Mouse (Mus musculus) stomach, embryonic 16.5 days (tissue): ENCODE measurements at regions not wholly inside any gene's neighbourhood (a gene's known extent, or its start where the extent isn't known, plus 50 kb on each side); places are given as distances from the start of the nearest gene placed in this dataset.

Experiments
- ATAC-seq: fragments of 200-750 bp; cut with Nextera tagmentation; 2 replicates; pipeline ENCODE4 v1.8.0; 2017; ENCODE audit warnings: moderate number of reproducible peaks, moderate TSS enrichment; ENCODE audit not compliant: insufficient read depth, low FRiP score
- H3K27ac ChIP-seq: fragments of 300-500 bp; sonication (generic); 2 replicates; pipeline ENCODE4 v1.5.1; 2014; ENCODE audit warnings: low read length
- H3K27me3 ChIP-seq: fragments of 300-500 bp; sonication (generic); 2 replicates; pipeline ENCODE4 v1.6.1; 2014; ENCODE audit warnings: low read length, control low read depth, mixed read lengths; ENCODE audit not compliant: control insufficient read depth, insufficient read depth
- H3K36me3 ChIP-seq: fragments of 300-500 bp; sonication (generic); 2 replicates; pipeline ENCODE4 v1.6.1; 2014; ENCODE audit warnings: low read length; ENCODE audit not compliant: control insufficient read depth, insufficient read depth
- H3K4me1 ChIP-seq: fragments of 300-500 bp; sonication (generic); 2 replicates; pipeline ENCODE4 v1.6.1; 2014; ENCODE audit warnings: low read length, control low read depth, mixed read lengths; ENCODE audit not compliant: control insufficient read depth, insufficient read depth
- H3K4me2 ChIP-seq: fragments of 300-500 bp; sonication (generic); 2 replicates; pipeline ENCODE4 v1.6.1; 2014; ENCODE audit warnings: low read depth, low read length, mixed read lengths
- H3K4me3 ChIP-seq: fragments of 300-500 bp; sonication (generic); replicated peaks from 2 replicates; pipeline ENCODE4 v1.5.1; 2014; ENCODE audit warnings: mild to moderate bottlenecking, low read length
- H3K9ac ChIP-seq: fragments of 300-500 bp; sonication (generic); 2 replicates; pipeline ENCODE4 v1.6.1; 2014; ENCODE audit warnings: low read length
- H3K9me3 ChIP-seq: fragments of 300-500 bp; sonication (generic); replicated peaks from 2 replicates; pipeline ENCODE4 v1.6.1; 2016; ENCODE audit warnings: low read length, control low read depth; ENCODE audit not compliant: control insufficient read depth
- WGBS: fragments of 180-500 bp; shearing (Covaris S2); extraction: QIAGEN DNeasy Blood & Tissue Kit; methylation state at CpG from one replicate; pipeline ENCODE4 v1.1.7; 2014; 5-methylcytosine and 5-hydroxymethylcytosine counted together

DNA sequence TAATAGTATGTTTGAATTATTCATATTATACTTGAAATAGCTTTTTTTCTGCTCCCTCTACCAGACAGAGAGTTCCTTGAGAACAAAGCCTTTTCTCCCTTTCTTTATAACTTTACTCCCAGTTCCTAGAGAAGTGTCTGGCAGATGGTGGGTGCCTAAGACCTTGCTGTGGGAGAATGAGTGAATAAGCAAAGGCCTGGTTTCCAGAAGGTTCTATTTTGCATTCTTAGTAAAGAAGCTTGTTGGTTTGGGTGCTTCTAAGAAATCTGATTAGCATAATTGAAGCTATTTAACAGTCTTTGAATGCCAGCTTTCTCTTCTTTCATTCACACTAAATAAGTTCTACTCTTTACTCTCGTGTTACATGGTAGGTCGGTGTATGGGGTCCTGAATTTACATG, 1104.2 kb downstream of the Gsdmc2 start:
- H3K4me3 ChIP-seq, result no peak overlapping the region
- no peak for ATAC-seq
- no peak overlapping the region for H3K9ac ChIP-seq
- no peak overlapping the region for H3K27ac ChIP-seq
- WGBS, result 73% methylated on average over 2 of the region's 2 CpGs
- H3K36me3 ChIP-seq, result no peaks in the 10 kb centered on the region
- no peaks in the 10 kb centered on the region for H3K4me1 ChIP-seq
- no peaks in the 10 kb centered on the region for H3K9me3 ChIP-seq
- H3K4me2 ChIP-seq, result no peak overlapping the region
- no peaks in the 10 kb centered on the region for H3K27me3 ChIP-seq

DNA sequence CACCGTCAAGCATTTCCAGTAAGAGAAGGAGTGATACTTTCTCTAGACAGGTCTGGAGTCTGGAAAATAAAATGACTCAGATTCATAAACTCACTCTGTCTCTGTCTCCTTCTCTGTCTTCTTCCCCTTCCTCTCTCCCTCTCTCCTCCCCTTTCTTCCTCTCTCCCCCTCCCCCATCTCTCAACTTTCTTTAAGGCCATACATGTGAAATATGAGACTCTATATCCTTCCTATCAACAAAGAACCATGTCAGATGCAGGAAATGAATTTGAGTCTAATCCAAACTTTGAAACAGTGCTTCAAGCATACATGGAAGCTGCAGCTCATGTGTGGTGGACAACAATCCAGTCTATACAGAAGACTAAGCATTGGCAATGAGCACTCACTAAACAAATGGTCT, 1109.6 kb downstream of the Gsdmc2 start:
- Histone ChIP-seq H3K27me3 (no peaks in the 10 kb centered on the region), H3K4me1 (no peaks in the 10 kb centered on the region), H3K4me3 (no peak overlapping the region), H3K4me2 (no peak overlapping the region), H3K9ac (no peak overlapping the region), H3K36me3 (no peaks in the 10 kb centered on the region), H3K9me3 (no peaks in the 10 kb centered on the region), H3K27ac (no peak overlapping the region)
- WGBS, result 46% methylated on average over 1 of the region's 1 CpGs
- no peak for ATAC-seq

DNA sequence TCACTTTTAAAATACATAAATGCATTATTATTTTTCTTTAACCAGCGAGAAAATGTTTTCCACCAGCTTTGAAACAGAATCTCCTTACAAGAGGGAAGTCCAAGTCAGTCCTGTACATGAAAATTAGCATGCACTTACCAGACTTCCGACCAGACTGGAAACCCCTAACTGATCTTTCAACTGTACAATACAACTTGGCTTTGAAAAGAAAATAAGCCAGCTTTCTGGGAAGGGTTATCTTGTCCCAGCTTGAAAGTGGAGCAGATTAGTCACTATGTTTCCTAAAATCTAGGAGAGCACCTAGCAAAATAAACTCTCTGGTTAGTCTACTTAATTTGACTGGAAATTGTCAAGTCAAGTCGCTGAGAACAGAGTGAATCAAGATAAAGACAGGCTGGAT, 1110.1 kb downstream of the Gsdmc2 start:
- Histone ChIP-seq H3K4me2 (no peak overlapping the region), H3K36me3 (no peaks in the 10 kb centered on the region), H3K27ac (no peak overlapping the region), H3K27me3 (no peaks in the 10 kb centered on the region), H3K4me1 (no peaks in the 10 kb centered on the region), H3K9me3 (no peaks in the 10 kb centered on the region), H3K4me3 (no peak overlapping the region), H3K9ac (no peak overlapping the region)
- ATAC-seq, result no peak
- 67% methylated on average over 3 of the region's 3 CpGs for WGBS

DNA sequence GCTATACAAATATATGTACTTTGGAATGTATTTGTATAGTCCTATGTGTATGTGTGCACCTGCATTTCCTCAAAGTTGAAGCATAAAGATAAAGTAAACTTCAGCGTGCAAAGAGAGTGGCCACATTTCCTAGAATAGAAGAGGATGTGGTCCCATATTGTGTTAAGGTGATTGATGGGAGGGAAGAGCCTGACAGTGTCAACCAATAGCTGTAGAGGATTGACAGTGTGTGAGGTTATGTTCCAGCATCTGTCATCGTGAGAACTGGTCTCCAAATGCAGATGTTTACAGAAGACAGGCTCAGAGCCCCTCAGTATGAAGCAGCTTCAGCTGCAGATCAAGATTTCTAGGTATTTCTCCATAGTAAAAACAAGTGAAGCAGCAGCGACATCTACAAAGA, 1114.5 kb downstream of the Gsdmc2 start:
- Histone ChIP-seq H3K9ac (no peak overlapping the region), H3K27ac (no peak overlapping the region), H3K4me3 (no peak overlapping the region), H3K4me2 (no peak overlapping the region), H3K27me3 (no peaks in the 10 kb centered on the region), H3K4me1 (no peaks in the 10 kb centered on the region), H3K9me3 (no peaks in the 10 kb centered on the region), H3K36me3 (no peaks in the 10 kb centered on the region)
- WGBS, result 39% methylated on average over 3 of the region's 3 CpGs
- no peak for ATAC-seq

DNA sequence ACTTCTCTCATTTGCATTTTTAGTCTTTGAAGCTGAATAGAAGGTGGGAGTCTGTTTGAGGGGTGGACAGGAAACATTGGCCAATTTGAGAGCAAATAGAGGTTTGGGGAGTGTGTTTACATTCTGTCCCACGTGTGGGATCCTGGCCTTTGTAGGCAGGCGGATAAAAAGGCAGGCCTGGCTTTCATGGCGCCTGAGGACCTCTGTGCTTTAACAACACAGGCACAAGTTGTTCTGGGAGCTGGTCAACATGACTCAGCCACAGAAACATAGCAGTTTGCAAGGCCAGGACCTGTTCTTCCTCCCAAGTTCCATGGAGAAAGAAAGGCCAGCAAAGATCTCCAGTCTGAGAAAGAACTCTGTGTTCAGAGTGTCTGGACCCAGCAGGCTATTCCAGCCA, 1130.7 kb downstream of the Gsdmc2 start:
- no peaks in the 10 kb centered on the region for H3K27me3 ChIP-seq
- H3K27ac ChIP-seq, result 0 out of 2 replicates have a peak overlapping the region, but pooled peaks have one; percentile 25
- no peak for ATAC-seq
- no peaks in the 10 kb centered on the region for H3K36me3 ChIP-seq
- no peaks in the 10 kb centered on the region for H3K4me1 ChIP-seq
- 32% methylated on average over 3 of the region's 3 CpGs for WGBS
- no peaks in the 10 kb centered on the region for H3K9me3 ChIP-seq
- H3K4me2 ChIP-seq, result no peak overlapping the region
- H3K4me3 ChIP-seq, result no peak overlapping the region
- H3K9ac ChIP-seq, result no peak overlapping the region

DNA sequence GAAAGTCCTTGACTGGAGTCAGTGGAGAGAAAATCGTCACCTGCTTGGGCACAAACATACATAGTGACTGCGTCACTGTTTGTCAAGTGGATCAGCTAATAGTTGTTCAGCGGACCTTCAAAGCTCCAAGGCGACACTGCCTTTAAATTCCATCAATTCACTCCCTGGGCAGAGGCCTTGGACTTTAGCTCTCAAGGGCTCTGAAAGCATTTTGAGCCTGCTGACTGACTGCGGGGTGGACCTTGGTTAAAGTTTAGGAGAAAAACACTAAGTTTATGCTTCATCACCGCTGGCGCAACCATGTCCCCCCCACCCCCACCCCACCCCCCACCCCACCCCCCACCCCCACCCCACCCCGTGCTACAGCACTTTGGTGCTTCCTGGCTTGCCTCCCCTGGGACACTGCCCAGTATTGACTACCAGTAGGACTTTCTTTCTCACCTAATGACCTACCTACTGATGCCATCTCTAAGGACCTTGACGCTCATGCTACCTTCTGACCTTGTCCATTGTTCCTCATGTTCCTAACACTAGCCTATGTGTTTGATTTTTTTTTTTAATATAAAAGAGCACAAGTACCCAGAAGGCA, 1132.3 kb downstream of the Gsdmc2 start:
- 59% methylated on average over 9 of the region's 9 CpGs for WGBS

DNA sequence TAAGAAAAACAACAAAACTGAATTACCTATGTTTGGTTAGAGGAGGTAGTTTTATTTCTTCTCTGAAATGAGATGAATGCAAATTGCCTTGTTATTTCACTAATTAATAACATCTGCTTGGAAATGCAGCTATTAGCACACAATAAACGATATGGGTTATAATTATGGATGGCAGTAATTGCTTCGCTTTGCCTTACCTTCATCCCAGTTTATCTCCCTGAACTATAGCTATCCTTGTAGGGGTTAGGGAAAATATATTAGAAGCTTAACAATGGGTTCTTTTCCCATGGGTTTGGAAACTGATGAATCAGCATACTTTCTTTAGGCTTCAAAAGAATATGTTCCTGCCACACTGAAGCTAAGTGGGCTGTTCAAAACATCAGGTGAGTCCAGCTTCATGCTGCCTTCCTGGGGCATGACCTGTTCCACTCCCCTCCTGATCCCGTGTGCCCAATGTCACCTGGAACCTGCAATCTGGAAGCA, 1132.9 kb downstream of the Gsdmc2 start:
- no peak for ATAC-seq
- Histone ChIP-seq H3K27ac (no peak overlapping the region), H3K4me2 (no peak overlapping the region), H3K36me3 (no peaks in the 10 kb centered on the region), H3K27me3 (no peaks in the 10 kb centered on the region), H3K9me3 (no peaks in the 10 kb centered on the region), H3K4me3 (no peak overlapping the region), H3K9ac (no peak overlapping the region), H3K4me1 (no peaks in the 10 kb centered on the region)
- WGBS, result 74% methylated on average over 3 of the region's 3 CpGs

More for the DNA sequence above, 1132.3 kb downstream of the Gsdmc2 start:
- H3K4me2 ChIP-seq, result no peak overlapping the region
- H3K27ac ChIP-seq, result no peak overlapping the region
- H3K9me3 ChIP-seq, result no peaks in the 10 kb centered on the region
- H3K4me1 ChIP-seq, result no peaks in the 10 kb centered on the region
- peak; percentile 86 for ATAC-seq
- H3K36me3 ChIP-seq, result no peaks in the 10 kb centered on the region
- H3K4me3 ChIP-seq, result no peak overlapping the region
- no peak overlapping the region for H3K9ac ChIP-seq
- H3K27me3 ChIP-seq, result no peaks in the 10 kb centered on the region

DNA sequence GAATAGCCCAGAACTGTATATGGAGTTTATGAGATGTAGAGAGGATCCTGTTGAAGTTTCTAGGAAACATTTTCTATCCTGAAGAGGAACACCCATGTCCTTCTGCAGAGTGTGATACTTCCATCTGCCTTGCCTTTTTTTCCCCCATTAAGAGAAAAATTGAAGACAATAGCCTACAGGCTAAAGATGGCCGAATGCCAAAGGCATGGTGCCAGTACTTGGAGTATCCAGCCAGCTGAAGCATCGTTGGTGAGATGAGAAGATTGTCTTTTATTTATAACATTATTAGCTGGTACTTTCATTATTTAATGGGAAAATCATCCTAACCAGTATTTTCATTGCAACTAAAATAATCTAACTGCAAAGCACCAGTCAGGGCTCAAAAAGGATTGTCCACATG, 1135.4 kb downstream of the Gsdmc2 start:
- H3K4me3 ChIP-seq, result no peak overlapping the region
- no peak for ATAC-seq
- no peak overlapping the region for H3K9ac ChIP-seq
- WGBS, result 59% methylated on average over 2 of the region's 2 CpGs
- no peaks in the 10 kb centered on the region for H3K36me3 ChIP-seq
- no peaks in the 10 kb centered on the region for H3K27me3 ChIP-seq
- no peaks in the 10 kb centered on the region for H3K9me3 ChIP-seq
- H3K27ac ChIP-seq, result no peak overlapping the region
- no peak overlapping the region for H3K4me2 ChIP-seq
- no peaks in the 10 kb centered on the region for H3K4me1 ChIP-seq

DNA sequence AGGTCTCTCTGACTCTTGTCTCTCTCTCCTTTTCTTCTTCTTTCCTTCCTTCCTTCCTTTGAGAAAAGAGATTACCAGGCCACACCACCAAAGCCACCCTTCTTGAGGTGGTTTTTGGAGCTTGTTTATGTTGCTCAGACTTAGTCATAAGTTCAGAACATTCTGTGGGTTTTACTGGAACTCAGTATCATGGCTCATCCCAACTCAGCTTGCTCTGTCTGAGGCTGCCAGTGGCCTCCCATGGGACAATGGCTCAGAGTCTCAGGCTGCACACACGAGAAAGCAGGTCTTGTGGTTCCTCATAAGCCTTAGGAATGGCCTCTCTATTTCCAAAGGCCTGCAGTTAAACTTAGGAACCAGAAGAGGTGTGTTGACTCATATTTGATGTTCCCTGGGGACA, 1146.4 kb downstream of the Gsdmc2 start:
- no peak overlapping the region for H3K27ac ChIP-seq
- H3K4me2 ChIP-seq, result no peak overlapping the region

More for the DNA sequence above, 1146.4 kb downstream of the Gsdmc2 start:
- WGBS, result 53% methylated on average over 1 of the region's 1 CpGs
- H3K36me3 ChIP-seq, result no peaks in the 10 kb centered on the region
- H3K4me3 ChIP-seq, result no peak overlapping the region
- ATAC-seq, result no peak
- H3K9ac ChIP-seq, result no peak overlapping the region
- H3K9me3 ChIP-seq, result no peaks in the 10 kb centered on the region
- no peaks in the 10 kb centered on the region for H3K27me3 ChIP-seq
- H3K4me1 ChIP-seq, result no peaks in the 10 kb centered on the region
